Mouse (Mus musculus) embryonic stem cell, embryonic (primary cell): Measurements from ENCODE around the gene Mical2.

Experiments used
- CTCF ChIA-PET, 4 experiments: fragments of 300-600 bp in 2 of 4; fragments of 350-600 bp in 2 of 4; sonication (Branson Sonifier 250); formaldehyde crosslinking; loops; one replicate each; lab custom pipeline; 2022; ENCODE audit warnings: inconsistent platforms in 2 of 4; lab: Charles Lee
- POLR2A ChIA-PET, 4 experiments: fragments of 300-600 bp in 2 of 4; fragments of 350-600 bp in 2 of 4; sonication (Branson Sonifier 250); formaldehyde crosslinking; loops; one replicate each; lab custom pipeline; 2022; ENCODE audit warnings: antibody characterized with exemption in 4 of 4, inconsistent platforms in 1 of 4; lab: Charles Lee

Gene Mical2

GRCm38 (mm10) chr7:112318306-112318705 lies 92.7 kb downstream of the Mical2 start:
- CTCF ChIA-PET, result interaction anchor here in 1 of 4 experiments (0.7 kb wide), 1 partner anchor 25 kb away, joined by 3 read pairs; no protein-coding TSS in a partner anchor

GRCm38 (mm10) chr7:112319419-112319818 lies 93.8 kb downstream of the Mical2 start:
- POLR2A ChIA-PET, result interaction anchor here in 1 of 4 experiments (0.6 kb wide), 1 partner anchor 19 kb away, joined by 3 read pairs; no protein-coding TSS in a partner anchor
- CTCF ChIA-PET, result no interaction called here

More at GRCm38 (mm10) chr7:112318306-112318705, 92.7 kb downstream of the Mical2 start:
- POLR2A ChIA-PET, result no interaction called here

GRCm38 (mm10) chr7:112320052-112320730 lies 94.5 kb downstream of the Mical2 start:
- CTCF ChIA-PET, result no interaction called here
- POLR2A ChIA-PET, result interaction anchor here in 1 of 4 experiments (0.6 kb wide), 1 partner anchor 20 kb away, joined by 3 read pairs; no protein-coding TSS in a partner anchor

- ChIA-PET POLR2A (interaction anchor here in 1 of 4 experiments (1.4 kb wide), 1 partner anchor 10 kb away, joined by 3 read pairs; no protein-coding TSS in a partner anchor), CTCF (no interaction called here)
Observed at GRCm38 (mm10) chr7:112321798-112322794, 96.4 kb downstream of the Mical2 start.

GRCm38 (mm10) chr7:112324577-112324976 lies 98.9 kb downstream of the Mical2 start:
- ChIA-PET CTCF (interaction anchor here in 1 of 4 experiments (0.6 kb wide), 1 partner anchor 146 kb away, joined by 3 read pairs; no protein-coding TSS in a partner anchor), POLR2A (no interaction called here)

- POLR2A ChIA-PET, result no interaction called here
- CTCF ChIA-PET, result no interaction called here
Observed at GRCm38 (mm10) chr7:112326852-112327251, 101.2 kb downstream of the Mical2 start.

GRCm38 (mm10) chr7:112328969-112329368 lies 103.3 kb downstream of the Mical2 start:
- ChIA-PET CTCF (interaction anchor here in 3 of 4 experiments (0.7 to 1.0 kb wide), 3 partner anchors 40 to 149 kb away, joined by 3 to 4 read pairs (median 3); no protein-coding TSS in a partner anchor), POLR2A (no interaction called here)

- POLR2A ChIA-PET, result no interaction called here
- CTCF ChIA-PET, result interaction anchor here in 3 of 4 experiments (0.6 to 1.0 kb wide), 3 partner anchors 17 to 150 kb away, joined by 3 to 4 read pairs (median 4); no protein-coding TSS in a partner anchor
Observed at GRCm38 (mm10) chr7:112329496-112329895, 103.8 kb downstream of the Mical2 start.

GRCm38 (mm10) chr7:112330935-112331334 lies 105.3 kb downstream of the Mical2 start:
- ChIA-PET POLR2A (interaction anchor here in 1 of 4 experiments (0.5 kb wide), 1 partner anchor 12 kb away, joined by 4 read pairs; no protein-coding TSS in a partner anchor), CTCF (no interaction called here)

- ChIA-PET POLR2A (no interaction called here), CTCF (no interaction called here)
Observed at GRCm38 (mm10) chr7:112331804-112332203, 106.1 kb downstream of the Mical2 start.

GRCm38 (mm10) chr7:112332426-112332825 lies 106.8 kb downstream of the Mical2 start:
- POLR2A ChIA-PET, result interaction anchor here in 1 of 4 experiments (1.0 kb wide), 1 partner anchor 17 kb away, joined by 3 read pairs; no protein-coding TSS in a partner anchor
- CTCF ChIA-PET, result no interaction called here

- ChIA-PET POLR2A (interaction anchor here in 1 of 4 experiments (1.0 kb wide), 1 partner anchor 16 kb away, joined by 3 read pairs; no protein-coding TSS in a partner anchor), CTCF (no interaction called here)
Observed at GRCm38 (mm10) chr7:112333404-112333803, 107.7 kb downstream of the Mical2 start.

GRCm38 (mm10) chr7:112336213-112336631 lies 110.6 kb downstream of the Mical2 start:
- POLR2A ChIA-PET, result interaction anchor here in 1 of 4 experiments (1.3 kb wide), 1 partner anchor 352 kb away, joined by 3 read pairs; no protein-coding TSS in a partner anchor

GRCm38 (mm10) chr7:112336769-112337168 lies 111.1 kb downstream of the Mical2 start:
- ChIA-PET CTCF (no interaction called here), POLR2A (no interaction called here)

More at GRCm38 (mm10) chr7:112336213-112336631, 110.6 kb downstream of the Mical2 start:
- CTCF ChIA-PET, result interaction anchor here in 1 of 4 experiments (0.7 kb wide), 1 partner anchor 120 kb away, joined by 3 read pairs; no protein-coding TSS in a partner anchor

- ChIA-PET POLR2A (interaction anchor here in 1 of 4 experiments (0.7 kb wide), 1 partner anchor 780 kb away, joined by 4 read pairs; no protein-coding TSS in a partner anchor), CTCF (interaction anchor here in 2 of 4 experiments (0.6 to 1.0 kb wide), 5 partner anchors 25 to 911 kb away, joined by 3 to 9 read pairs (median 4); no protein-coding TSS in a partner anchor)
Observed at GRCm38 (mm10) chr7:112337736-112338135, 112.1 kb downstream of the Mical2 start.

GRCm38 (mm10) chr7:112341052-112341451 lies 115.4 kb downstream of the Mical2 start:
- POLR2A ChIA-PET, result no interaction called here

GRCm38 (mm10) chr7:112345687-112346086 lies 120.0 kb downstream of the Mical2 start:
- POLR2A ChIA-PET, result no interaction called here
- CTCF ChIA-PET, result interaction anchor here in 1 of 4 experiments (0.6 kb wide), 1 partner anchor 671 kb away, joined by 3 read pairs; no protein-coding TSS in a partner anchor

More at GRCm38 (mm10) chr7:112341052-112341451, 115.4 kb downstream of the Mical2 start:
- CTCF ChIA-PET, result interaction anchor here in 1 of 4 experiments (1.3 kb wide), 1 partner anchor 28 kb away, joined by 4 read pairs; no protein-coding TSS in a partner anchor

- ChIA-PET CTCF (no interaction called here), POLR2A (no interaction called here)
Observed at GRCm38 (mm10) chr7:112351541-112351940, 125.9 kb downstream of the Mical2 start.
